Mouse (Mus musculus) testis, adult 2 months (tissue): ENCODE measurements around the gene Fads3.

ENCODE experiments used
- CTCF ChIP-seq: fragments of 200-500 bp; IDR thresholded peaks from 2 replicates; pipeline ENCODE4 v1.5.1; 2012; ENCODE audit warnings: low read depth, mild to moderate bottlenecking, inconsistent platforms, low read length, moderate library complexity; ENCODE audit not compliant: control insufficient read depth, insufficient read depth, insufficient replicate concordance
- POLR2A ChIP-seq: fragments of 200-500 bp; IDR thresholded peaks from 2 replicates; pipeline ENCODE4 v1.6.1; 2012; ENCODE audit warnings: low read depth, mild to moderate bottlenecking, inconsistent platforms, low read length, moderate library complexity; ENCODE audit not compliant: control insufficient read depth

GRCm38 (mm10) chr19:10025169-10025875 is 16.0 kb upstream of the Fads3 start:
- no peak for TF ChIP-seq CTCF
- TF ChIP-seq POLR2A: no peak
